Mouse (Mus musculus) liver, postnatal 0 days (tissue): Measurements from ENCODE around the gene Rnf17. TPM values are rescaled to one million over a fixed set of nuclear protein-coding genes. Genes with fewer than 3 reads are reported as not detected.

Experiments
- ATAC-seq: fragments of 200-750 bp; cut with Nextera tagmentation; 2 replicates; pipeline ENCODE4 v1.8.0; 2017; ENCODE audit warnings: mild to moderate bottlenecking, moderate library complexity
- DNase-seq: peaks from one replicate; pipeline ENCODE4 v3.0.0-alpha.2; 2016
- H3K27ac ChIP-seq: fragments of 300-500 bp; sonication (generic); 2 replicates; pipeline ENCODE4 v1.5.1; 2014; ENCODE audit warnings: antibody characterized with exemption, moderate library complexity, mild to moderate bottlenecking, low read depth
- H3K27me3 ChIP-seq: fragments of 300-500 bp; sonication (generic); 2 replicates; pipeline ENCODE4 v1.6.1; 2014; ENCODE audit warnings: low read length, control low read depth, mixed read lengths; ENCODE audit not compliant: insufficient read depth
- H3K36me3 ChIP-seq: fragments of 300-500 bp; sonication (generic); replicated peaks from 2 replicates; pipeline ENCODE4 v1.6.1; 2014; ENCODE audit warnings: mild to moderate bottlenecking, control low read depth, low read length, moderate library complexity, mixed read lengths; ENCODE audit not compliant: insufficient read depth
- H3K4me1 ChIP-seq: fragments of 300-500 bp; sonication (generic); 2 replicates; pipeline ENCODE4 v1.6.1; 2014; ENCODE audit warnings: antibody characterized with exemption, mild to moderate bottlenecking, control low read depth; ENCODE audit not compliant: insufficient read depth
- H3K4me2 ChIP-seq: fragments of 300-500 bp; sonication (generic); 2 replicates; pipeline ENCODE4 v1.6.1; 2014; ENCODE audit warnings: low read depth, mild to moderate bottlenecking, low read length, moderate library complexity, mixed read lengths
- H3K4me3 ChIP-seq: fragments of 300-500 bp; sonication (generic); 2 replicates; pipeline ENCODE4 v1.5.1; 2014; ENCODE audit warnings: low read depth, low read length
- H3K9ac ChIP-seq: fragments of 300-500 bp; sonication (generic); replicated peaks from 2 replicates; pipeline ENCODE4 v1.6.1; 2014; ENCODE audit warnings: mild to moderate bottlenecking, moderate library complexity
- H3K9me3 ChIP-seq: fragments of 300-500 bp; sonication (generic); 2 replicates; pipeline ENCODE4 v1.6.1; 2016; ENCODE audit warnings: mild to moderate bottlenecking, control low read depth, low read length, mixed read lengths
- CTCF ChIP-seq: sonication (generic); IDR thresholded peaks from 2 replicates; pipeline ENCODE4 v1.5.1; 2016; ENCODE audit warnings: antibody characterized with exemption, low read depth
- EP300 ChIP-seq: IDR thresholded peaks from 2 replicates; pipeline ENCODE4 v1.6.1; 2016; ENCODE audit warnings: antibody characterized with exemption, low read depth, mild to moderate bottlenecking
- WGBS: fragments of 180-500 bp; shearing (Covaris S2); extraction: QIAGEN DNeasy Blood & Tissue Kit; methylation state at CpG from one replicate; pipeline ENCODE4 v1.1.7; 2014; ENCODE audit not compliant: insufficient replicate concordance; 5-methylcytosine and 5-hydroxymethylcytosine counted together
- polyA plus RNA-seq: library from polyadenylated mRNA; unstranded; fragments of >200 nt; fragmentation: Nextera tagmentation; extraction: Ambion mirVana; gene quantifications from 2 replicates; pipeline ENCODE4 v1.2.1, GENCODE M21; 2015

Rnf17 gene
- polyA plus RNA-seq, 1 experiment from 2014 or later = 0.70 TPM

DNA sequence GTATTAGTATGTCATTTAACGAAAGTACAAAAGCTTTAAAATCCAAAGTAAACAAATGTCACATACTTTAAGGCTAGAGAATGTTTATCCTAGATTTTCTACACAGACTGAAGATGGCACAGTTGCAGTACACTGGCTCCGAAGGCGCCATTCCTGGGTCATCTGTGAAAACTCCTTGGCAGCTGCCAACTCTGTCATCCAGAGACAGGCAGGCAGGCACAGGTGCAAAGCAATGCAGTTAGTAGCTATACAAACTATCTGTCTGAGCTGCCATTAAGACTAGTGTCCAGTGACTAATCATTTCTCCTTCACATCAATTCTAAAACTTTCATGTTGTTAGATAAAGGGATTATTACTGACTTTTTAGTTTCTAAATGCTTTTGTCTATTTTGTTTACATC is 156.8 kb downstream of the Rnf17 start:
- H3K27ac ChIP-seq = no peak overlapping the region
- no peak for ATAC-seq
- no peak for DNase-seq
- H3K9ac ChIP-seq = no peak overlapping the region
- peaks cover 13% of the 10 kb centered on the region for H3K36me3 ChIP-seq
- no peaks in the 10 kb centered on the region for H3K9me3 ChIP-seq
- no peak overlapping the region for H3K4me3 ChIP-seq
- H3K27me3 ChIP-seq = no peaks in the 10 kb centered on the region
- TF ChIP-seq EP300 (no peak), CTCF (no peak)
- WGBS = 89% methylated on average over 3 of the region's 3 CpGs
- no peaks in the 10 kb centered on the region for H3K4me1 ChIP-seq
- no peak overlapping the region for H3K4me2 ChIP-seq

DNA sequence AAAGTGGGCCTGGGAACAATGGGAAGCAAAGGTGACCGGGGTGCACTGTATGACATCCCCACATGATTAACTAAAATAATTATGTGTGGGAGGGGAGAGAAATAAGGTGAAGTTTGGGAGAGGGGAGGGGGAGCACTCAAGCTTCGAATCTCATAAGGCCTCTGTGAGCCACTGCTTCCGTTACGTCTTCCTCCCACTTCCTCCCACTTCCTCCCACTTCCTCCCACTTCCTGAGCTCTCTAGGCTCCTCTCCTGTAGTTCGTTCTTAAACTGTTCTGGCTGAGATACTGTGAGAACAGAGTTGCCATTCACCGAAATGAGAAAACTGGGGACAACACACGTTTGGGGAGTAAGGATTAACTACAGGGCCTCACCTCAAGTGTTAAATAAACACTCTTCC is 165.1 kb downstream of the Rnf17 start:
- Histone ChIP-seq H3K27me3 (no peaks in the 10 kb centered on the region), H3K4me1 (peaks cover 15% of the 10 kb centered on the region; the same call in 1 of the 2 replicates), H3K4me3 (no peak overlapping the region), H3K9ac (no peak overlapping the region), H3K9me3 (no peaks in the 10 kb centered on the region), H3K36me3 (peaks cover 10% of the 10 kb centered on the region; the same call in 1 of the 2 replicates), H3K27ac (peak overlapping the region; percentile 29; the same call in 1 of the 2 replicates), H3K4me2 (peak overlapping the region; percentile 30)
- 36% methylated on average over 7 of the region's 7 CpGs for WGBS
- ATAC-seq (no peak), DNase-seq (no peak)
- no peak for TF ChIP-seq EP300
- no peak for TF ChIP-seq CTCF

DNA sequence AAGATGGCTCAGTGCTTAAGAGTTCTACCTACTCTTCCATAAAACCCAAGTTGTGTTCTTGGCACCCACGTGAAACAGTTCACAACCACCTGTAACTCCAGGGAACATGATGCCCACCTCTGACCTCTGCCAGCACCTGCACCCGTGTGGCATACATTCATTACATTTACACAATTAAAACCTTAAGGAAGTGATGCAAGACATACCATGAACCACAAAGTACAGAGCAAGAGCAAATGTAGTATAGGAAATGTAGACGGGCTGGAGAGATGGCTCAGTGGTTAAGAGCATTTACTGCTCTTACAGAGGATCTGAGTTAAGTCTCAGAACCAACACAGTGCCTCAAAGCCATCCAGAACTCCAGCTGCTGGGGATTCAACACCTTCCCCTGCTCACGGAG is 166.7 kb downstream of the Rnf17 start:
- DNase-seq (no peak), ATAC-seq (no peak)
- Histone ChIP-seq H3K4me3 (no peak overlapping the region), H3K27me3 (no peaks in the 10 kb centered on the region), H3K4me2 (no peak overlapping the region), H3K36me3 (peaks cover 2% of the 10 kb centered on the region; the same call in 1 of the 2 replicates), H3K9ac (no peak overlapping the region), H3K4me1 (peaks cover 17% of the 10 kb centered on the region; the same call in 1 of the 2 replicates), H3K9me3 (no peaks in the 10 kb centered on the region), H3K27ac (no peak overlapping the region; the same call in 1 of the 2 replicates)
- TF ChIP-seq CTCF (no peak), EP300 (no peak)
- 58% methylated on average over 4 of the region's 4 CpGs for whole genome bisulfite sequencing

DNA sequence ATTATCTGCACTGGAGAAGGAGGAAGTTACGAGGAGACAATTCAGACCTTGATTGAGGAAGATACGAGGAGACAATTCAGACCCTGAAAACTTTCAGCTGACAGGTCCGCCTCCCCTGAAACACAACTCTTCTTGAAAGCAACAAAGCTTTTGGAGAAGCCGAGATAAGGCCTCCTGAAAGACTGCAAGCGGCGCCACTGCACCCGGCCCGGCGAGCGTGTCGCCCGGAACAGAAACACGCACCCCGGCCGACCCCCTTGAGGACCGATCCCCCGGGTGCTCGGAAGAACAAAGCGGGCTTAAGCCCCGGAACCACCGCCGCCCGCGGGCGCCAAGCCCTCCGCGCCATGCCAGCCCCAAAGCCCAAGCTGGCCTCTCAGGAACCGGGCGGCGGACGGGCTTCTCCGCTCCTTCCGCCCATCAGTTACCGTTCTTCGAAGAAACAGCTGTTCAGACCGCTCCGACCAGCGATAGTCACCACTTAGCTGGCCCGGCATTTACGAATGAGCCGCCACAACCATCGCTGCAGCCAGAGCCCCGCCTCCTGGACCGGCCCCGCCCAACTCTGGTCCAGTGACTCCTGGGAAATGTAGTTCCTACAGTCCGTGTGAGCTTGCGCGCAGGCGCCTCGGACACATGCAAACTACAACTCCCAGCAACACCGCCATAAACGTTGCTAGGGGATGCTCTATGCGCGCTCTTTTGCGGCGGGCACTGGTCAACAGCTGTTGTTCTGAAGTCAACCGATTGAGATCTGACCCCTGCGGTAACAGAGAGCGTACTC is 169.1 kb downstream of the Rnf17 start:
- peaks cover 30% of the 10 kb centered on the region for H3K4me1 ChIP-seq
- peak overlapping the region; percentile 93 for H3K4me2 ChIP-seq
- peak; percentile 96 for ATAC-seq

DNA sequence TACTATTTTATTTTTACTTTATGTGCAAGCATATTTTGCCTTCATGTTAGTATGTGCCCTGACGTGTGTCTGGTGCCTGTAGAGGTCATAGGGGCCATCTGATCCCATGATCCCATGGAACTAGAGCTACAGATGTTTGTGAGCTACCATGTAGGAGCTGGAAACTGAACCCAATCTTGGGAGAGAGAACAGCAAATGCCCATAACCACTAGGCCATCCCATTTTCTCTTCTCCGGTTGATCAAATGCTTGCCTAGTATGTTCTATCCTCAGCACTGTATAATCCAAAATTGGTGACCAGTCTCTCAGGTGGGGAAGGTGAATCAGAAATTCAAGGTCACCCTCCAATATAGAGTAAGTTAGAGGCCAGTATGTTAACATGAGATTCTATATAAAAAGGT is 170.2 kb downstream of the Rnf17 start:
- 78% methylated on average over 2 of the region's 2 CpGs for WGBS
- Histone ChIP-seq H3K4me1 (peaks cover 27% of the 10 kb centered on the region), H3K27ac (peak overlapping the region; percentile 1; the same call in 1 of the 2 replicates), H3K9ac (no peak overlapping the region), H3K27me3 (no peaks in the 10 kb centered on the region), H3K9me3 (no peaks in the 10 kb centered on the region), H3K4me2 (peak overlapping the region; percentile 93), H3K4me3 (peak overlapping the region; percentile 92), H3K36me3 (no peaks in the 10 kb centered on the region)
- no peak for TF ChIP-seq CTCF
- TF ChIP-seq EP300 = no peak
- DNase-seq (no peak), ATAC-seq (no peak)

More for the DNA sequence above, 169.1 kb downstream of the Rnf17 start:
- Histone ChIP-seq H3K4me3 (peak overlapping the region; percentile 92), H3K36me3 (no peaks in the 10 kb centered on the region), H3K9ac (peak overlapping the region; percentile 80), H3K9me3 (no peaks in the 10 kb centered on the region), H3K27me3 (no peaks in the 10 kb centered on the region), H3K27ac (peak overlapping the region; percentile 87)
- no peak for TF ChIP-seq EP300
- WGBS = under 1% methylated on average over 56 of the region's 59 CpGs
- peak; percentile 97 for DNase-seq

Other genes with a start within 250 kb of the Rnf17 start
- not detected in 2 replicates for gene Gzmg, start 243.0 kb upstream of the Rnf17 start, polyA plus RNA-seq
- not detected in 2 replicates for gene Gzmn, start 228.0 kb upstream of the Rnf17 start, polyA plus RNA-seq
- gene Gzmf, start 191.2 kb upstream of the Rnf17 start, polyA plus RNA-seq = not detected in 2 replicates
- gene Gzmc, start 167.9 kb upstream of the Rnf17 start, polyA plus RNA-seq = 0.17 and 0.25 TPM in 2 replicates
- gene Gzmb, start 140.3 kb upstream of the Rnf17 start, polyA plus RNA-seq = 7.2 and 7.9 TPM in 2 replicates
- gene Atp12a, start 37.5 kb upstream of the Rnf17 start, polyA plus RNA-seq = not detected in 2 replicates
- 2.0 and 2.1 TPM in 2 replicates for gene Cenpj, start 172.8 kb downstream of the Rnf17 start, polyA plus RNA-seq
- gene Parp4, start 173.0 kb downstream of the Rnf17 start, polyA plus RNA-seq = 3.3 and 3.5 TPM in 2 replicates